Mouse (Mus musculus): Measurements from ENCODE around the gene Uqcrh. TPM values are rescaled to one million over a fixed set of nuclear protein-coding genes. Genes with fewer than 3 reads are reported as not detected.

Gene Uqcrh
- 477 and 508 TPM in 2 replicates for polyA plus RNA-seq (2015; fragmentation: Nextera tagmentation; extraction: Ambion mirVana)

DNA sequence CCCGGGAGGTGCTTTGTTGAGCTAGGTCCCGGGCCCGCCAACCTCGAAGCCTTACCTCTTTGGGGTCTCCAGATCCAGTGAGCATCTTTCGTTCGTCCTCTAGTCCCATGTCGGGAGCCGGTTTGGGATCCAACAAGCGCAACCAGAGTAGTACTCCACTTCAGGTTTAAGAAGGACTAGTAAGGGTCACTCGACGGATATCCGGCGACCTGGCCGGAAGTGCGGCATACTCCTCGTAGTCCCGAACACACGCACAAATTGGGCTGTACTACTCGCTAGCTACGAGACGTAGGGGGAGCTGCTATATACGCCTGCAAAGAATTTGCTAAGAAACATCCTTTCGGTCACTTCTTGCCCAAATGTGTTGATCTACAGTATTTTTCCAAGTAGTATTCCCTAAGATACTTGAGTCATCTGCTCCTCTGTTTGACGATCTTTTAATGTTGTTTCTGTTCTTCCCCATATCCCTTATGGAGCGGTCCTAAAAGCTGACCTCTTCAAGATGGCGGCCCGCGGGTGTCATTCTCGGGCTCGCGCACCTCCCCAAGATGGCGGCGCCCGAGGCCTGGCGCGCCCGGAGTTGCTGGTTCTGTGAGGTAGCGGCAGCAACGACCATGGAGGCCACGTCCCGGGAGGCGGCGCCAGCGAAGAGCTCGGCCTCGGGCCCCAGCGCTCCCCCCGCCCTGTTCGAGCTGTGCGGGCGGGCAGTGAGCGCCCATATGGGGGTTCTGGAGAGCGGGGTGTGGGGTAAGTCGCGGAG, at the start of gene Uqcrh, which contains the start of gene Lrrc41:
TSS of gene Uqcrh (minus strand) at position 211 of the 760 bp plus-strand sequence.
TSS of gene Lrrc41 (plus strand) at position 409 of the 760 bp plus-strand sequence.
- Histone ChIP-seq H3K4me3 (peak within 1 kb of the TSS; percentile 84), H3K9me3 (replicated peaks) (no peaks in the 10 kb centered on the region), H3K4me1 (peaks cover 35% of the 10 kb centered on the region), H3K27me3 (no peaks in the 10 kb centered on the region), H3K27ac (peak within 1 kb of the TSS; percentile 96), H3K36me3 (ENCODE audit: poor library complexity, severe bottlenecking) (peaks cover 13% of the 10 kb centered on the region), H3K9ac (peak within 1 kb of the TSS; percentile 92), H3K4me2 (peak within 1 kb of the TSS; percentile 92)
- peak; percentile 96 for ATAC-seq
- under 1% methylated on average over 55 of the region's 55 CpGs for WGBS

DNA sequence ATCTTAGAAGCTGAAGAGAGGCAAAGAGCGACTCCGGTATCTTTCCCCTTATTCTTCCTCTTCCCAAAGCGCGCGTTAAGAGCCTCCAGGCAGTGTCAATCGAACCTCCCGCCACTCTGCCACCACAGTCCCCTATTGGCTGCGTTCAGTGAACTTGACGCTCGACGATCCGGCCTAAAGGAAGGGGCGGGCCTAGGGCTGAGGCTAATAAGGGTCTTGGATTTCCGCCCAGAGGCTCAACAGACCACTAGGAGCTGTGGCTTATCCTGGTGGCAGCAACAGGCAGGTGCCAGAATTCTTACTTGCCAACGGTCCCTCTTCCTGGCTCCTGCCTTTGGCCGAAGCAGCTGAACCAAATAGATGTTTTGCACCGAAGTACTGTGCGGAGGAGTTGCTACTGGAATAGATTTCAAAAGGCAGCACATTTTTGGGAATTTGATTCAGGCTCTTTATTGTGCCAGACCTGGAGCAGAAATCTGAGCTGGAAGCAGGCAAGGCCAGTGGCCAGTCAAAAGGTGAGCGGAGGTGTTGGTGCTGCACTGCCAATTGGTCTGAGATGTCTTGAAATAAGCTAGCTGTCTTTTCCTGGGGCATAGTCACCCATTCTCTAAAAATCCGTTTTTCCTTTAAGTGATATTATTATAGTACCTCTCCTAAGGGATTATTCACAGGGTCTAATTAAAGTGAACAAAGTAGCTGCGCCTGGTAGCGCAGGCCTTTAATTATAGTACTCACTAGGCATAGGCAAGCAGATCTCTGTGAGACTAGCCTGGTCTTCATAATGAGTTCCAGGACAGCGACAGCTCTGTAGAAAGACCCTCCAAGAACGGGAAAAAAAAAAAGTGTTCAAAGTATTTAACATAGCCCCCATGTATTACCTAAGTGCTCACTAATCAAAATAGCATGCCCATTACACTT, 49.0 kb upstream of the Uqcrh start, which contains the start of the genes Rad54l and Pomgnt1:
TSS of gene Rad54l (minus strand) at position 89 of the 918 bp plus-strand sequence.
TSS of gene Pomgnt1 (plus strand) at position 239 of the 918 bp plus-strand sequence.
- Histone ChIP-seq H3K27ac (peak within 1 kb of the TSS; percentile 79), H3K4me2 (peak within 1 kb of the TSS; percentile 62), H3K9ac (peak within 1 kb of the TSS; percentile 75), H3K36me3 (ENCODE audit: poor library complexity, severe bottlenecking) (peaks cover 15% of the 10 kb centered on the region; the same call in 1 of the 2 replicates), H3K27me3 (no peaks in the 10 kb centered on the region), H3K9me3 (replicated peaks) (no peaks in the 10 kb centered on the region), H3K4me3 (peak within 1 kb of the TSS; percentile 58), H3K4me1 (peaks cover 27% of the 10 kb centered on the region)
- ATAC-seq = peak; percentile 98
- under 1% methylated on average over 23 of the region's 24 CpGs for WGBS

DNA sequence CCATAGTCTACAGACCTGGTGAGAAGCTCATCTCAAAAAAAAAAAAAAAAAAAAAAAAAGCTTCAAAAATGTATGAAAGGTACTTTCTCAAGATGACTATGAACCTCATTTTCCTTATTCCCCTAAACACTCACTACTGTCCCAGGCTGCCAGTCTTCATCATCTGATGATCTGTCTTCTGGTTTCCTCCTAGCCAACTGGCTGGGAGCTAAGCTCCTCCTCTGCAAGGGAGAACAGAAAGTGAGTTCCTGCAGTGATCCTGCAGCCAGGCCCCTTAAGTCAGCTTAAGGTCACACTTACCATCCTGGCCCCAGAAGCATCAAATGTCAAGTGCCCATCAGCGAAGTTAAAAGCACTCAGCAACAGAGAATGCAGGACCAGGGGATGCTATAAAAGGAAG, 47.9 kb upstream of the Uqcrh start:
- H3K27ac ChIP-seq = no peak overlapping the region
- H3K4me2 ChIP-seq = peak overlapping the region; percentile 62
- 0% methylated on average over 1 of the region's 1 CpGs for WGBS
- peaks cover 23% of the 10 kb centered on the region; the same call in 1 of the 2 replicates for H3K36me3 ChIP-seq (ENCODE audit: poor library complexity, severe bottlenecking)
- H3K27me3 ChIP-seq = no peaks in the 10 kb centered on the region
- peak overlapping the region; percentile 73 for H3K9ac ChIP-seq
- no peak for ATAC-seq
- H3K4me1 ChIP-seq = peaks cover 27% of the 10 kb centered on the region
- peak overlapping the region; percentile 58 for H3K4me3 ChIP-seq
- H3K9me3 ChIP-seq (replicated peaks) = no peaks in the 10 kb centered on the region

DNA sequence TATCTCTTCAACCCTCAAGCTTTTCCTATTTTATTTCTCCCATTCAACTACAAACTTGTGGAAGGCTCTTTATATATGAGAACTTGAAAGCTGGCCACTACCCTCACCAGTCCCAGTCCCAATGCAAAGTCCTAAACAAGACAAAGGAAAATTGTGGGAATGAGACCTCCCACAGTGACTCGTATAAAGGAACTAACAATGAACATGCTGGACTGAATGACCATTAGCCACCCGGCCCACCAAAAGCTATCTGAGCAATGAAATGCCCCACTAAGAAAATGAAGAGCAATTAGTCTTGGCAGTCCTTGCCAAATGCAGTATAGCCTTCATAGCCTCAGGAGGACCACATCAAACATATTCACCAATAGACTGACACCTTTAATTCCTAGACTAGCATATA, 36.6 kb upstream of the Uqcrh start:
- Histone ChIP-seq H3K27me3 (no peaks in the 10 kb centered on the region), H3K27ac (no peak overlapping the region), H3K9me3 (replicated peaks) (no peaks in the 10 kb centered on the region), H3K4me1 (no peaks in the 10 kb centered on the region), H3K36me3 (ENCODE audit: poor library complexity, severe bottlenecking) (peaks cover 55% of the 10 kb centered on the region), H3K9ac (no peak overlapping the region), H3K4me2 (no peak overlapping the region), H3K4me3 (no peak overlapping the region)
- WGBS = 46% methylated on average over 2 of the region's 2 CpGs
- no peak for ATAC-seq

DNA sequence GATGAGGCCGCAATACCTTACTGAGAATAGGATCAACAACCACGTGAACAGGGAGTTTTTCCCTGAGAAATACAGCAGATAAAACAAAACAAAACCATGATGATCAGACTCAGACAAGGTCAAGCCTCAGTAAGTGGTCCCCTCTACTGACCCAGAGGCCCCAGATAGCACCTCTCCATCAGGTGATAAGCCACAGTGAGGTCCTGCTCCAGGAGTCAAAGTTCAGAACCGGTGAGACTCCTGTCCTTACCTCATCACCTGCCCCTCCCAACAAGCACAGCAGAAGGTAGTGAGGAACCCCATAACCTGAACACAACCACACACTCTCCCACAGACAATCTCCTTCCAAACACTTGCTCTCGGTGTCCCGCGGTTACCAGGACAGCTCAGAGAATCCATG, 35.8 kb upstream of the Uqcrh start:
- 94% methylated on average over 6 of the region's 6 CpGs for WGBS
- Histone ChIP-seq H3K9ac (no peak overlapping the region), H3K9me3 (replicated peaks) (no peaks in the 10 kb centered on the region), H3K4me2 (no peak overlapping the region), H3K27me3 (no peaks in the 10 kb centered on the region), H3K36me3 (ENCODE audit: poor library complexity, severe bottlenecking) (peaks cover 53% of the 10 kb centered on the region), H3K4me1 (no peaks in the 10 kb centered on the region), H3K4me3 (no peak overlapping the region), H3K27ac (no peak overlapping the region)
- no peak for ATAC-seq

DNA sequence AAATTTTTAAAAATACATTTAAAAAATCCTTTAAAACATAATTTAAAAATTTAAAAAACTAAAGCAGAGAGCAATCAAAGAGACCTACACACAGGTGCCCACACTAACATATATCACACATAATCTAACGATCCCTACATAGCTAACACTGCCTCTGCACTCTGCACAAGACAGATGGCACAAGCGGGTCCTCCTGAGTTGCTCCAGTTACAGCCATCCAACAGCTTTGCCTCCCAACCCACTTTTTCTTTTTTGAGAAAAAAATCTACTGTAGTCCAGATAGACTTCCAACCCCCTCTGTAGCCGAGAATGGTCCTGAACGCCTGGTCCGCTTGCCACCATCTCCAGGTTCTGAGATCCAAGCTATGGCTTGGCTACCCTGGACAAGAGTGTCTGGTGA, 30.4 kb upstream of the Uqcrh start:
- no peaks in the 10 kb centered on the region for H3K27me3 ChIP-seq
- peaks cover 70% of the 10 kb centered on the region for H3K36me3 ChIP-seq (ENCODE audit: poor library complexity, severe bottlenecking)
- no peak overlapping the region for H3K4me3 ChIP-seq
- H3K4me2 ChIP-seq = no peak overlapping the region
- ATAC-seq = no peak
- no peak overlapping the region for H3K9ac ChIP-seq
- 97% methylated on average over 5 of the region's 5 CpGs for WGBS
- no peak overlapping the region for H3K27ac ChIP-seq
- no peaks in the 10 kb centered on the region for H3K9me3 ChIP-seq (replicated peaks)
- H3K4me1 ChIP-seq = no peaks in the 10 kb centered on the region

DNA sequence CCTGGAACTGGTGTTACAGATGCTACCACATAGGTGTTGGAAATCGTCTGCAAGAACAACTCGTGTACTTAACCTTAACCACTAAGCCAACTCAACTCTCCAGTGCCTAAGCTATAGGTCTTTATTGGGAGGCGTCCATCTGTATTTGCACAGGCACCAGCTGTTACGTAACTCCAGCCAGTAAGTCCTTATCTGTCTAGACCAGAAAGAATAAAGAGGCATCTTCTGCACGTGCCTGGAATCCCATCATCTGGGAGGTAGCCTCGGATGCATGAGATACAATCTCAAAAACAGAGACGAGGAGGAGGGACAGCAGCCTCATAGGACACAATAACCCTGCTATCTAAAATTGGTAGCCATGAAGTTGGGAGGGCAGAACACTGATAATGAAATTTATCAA, 26.1 kb upstream of the Uqcrh start:
- Histone ChIP-seq H3K27me3 (no peaks in the 10 kb centered on the region), H3K9me3 (replicated peaks) (no peaks in the 10 kb centered on the region), H3K4me2 (no peak overlapping the region), H3K4me1 (no peaks in the 10 kb centered on the region), H3K9ac (no peak overlapping the region), H3K36me3 (ENCODE audit: poor library complexity, severe bottlenecking) (peaks cover 92% of the 10 kb centered on the region), H3K27ac (no peak overlapping the region), H3K4me3 (no peak overlapping the region)
- WGBS = 91% methylated on average over 7 of the region's 7 CpGs
- ATAC-seq = no peak

DNA sequence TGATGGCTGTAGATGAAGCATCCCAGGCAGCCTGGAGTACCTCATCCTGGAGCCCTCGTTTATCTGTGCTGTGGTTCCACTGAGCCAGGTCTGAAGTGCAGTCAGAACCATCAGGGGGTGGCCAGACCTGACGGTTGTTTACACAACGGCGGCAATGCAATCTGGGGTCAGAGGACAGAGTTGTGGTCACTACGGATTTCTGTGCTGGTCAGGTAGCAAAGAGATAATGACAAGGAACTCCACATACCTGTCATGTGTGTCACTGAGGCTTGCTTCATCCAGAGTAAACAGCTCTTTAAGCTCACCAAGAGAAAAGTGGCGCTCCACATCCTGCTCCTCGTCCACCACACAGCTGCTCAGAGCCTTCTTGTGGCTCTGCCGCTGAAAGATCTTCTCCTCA, 22.3 kb upstream of the Uqcrh start:
- Histone ChIP-seq H3K4me1 (no peaks in the 10 kb centered on the region), H3K27ac (no peak overlapping the region), H3K9me3 (replicated peaks) (no peaks in the 10 kb centered on the region), H3K9ac (no peak overlapping the region), H3K27me3 (no peaks in the 10 kb centered on the region), H3K4me3 (no peak overlapping the region), H3K36me3 (ENCODE audit: poor library complexity, severe bottlenecking) (peaks cover 98% of the 10 kb centered on the region), H3K4me2 (no peak overlapping the region)
- ATAC-seq = no peak
- 93% methylated on average over 8 of the region's 8 CpGs for WGBS

DNA sequence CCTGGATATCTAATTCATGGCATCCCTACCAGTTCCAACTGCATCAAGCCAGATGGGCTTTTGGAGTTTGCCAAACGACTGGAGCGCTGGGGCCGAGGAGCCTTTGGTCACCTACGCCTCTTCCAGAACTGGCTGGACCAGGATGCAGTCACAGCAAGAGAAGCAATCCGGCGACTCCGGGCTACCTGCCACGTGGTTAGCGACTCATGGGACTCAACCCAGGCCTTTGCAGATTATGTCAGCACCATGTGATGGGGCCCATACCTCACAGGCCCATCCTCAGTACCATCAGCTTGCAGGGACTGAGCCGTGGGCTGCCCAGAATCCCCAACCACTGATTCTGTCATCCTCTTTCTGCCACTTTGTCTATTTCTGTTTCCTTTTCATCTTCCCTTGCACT, 21.4 kb upstream of the Uqcrh start:
- no peak overlapping the region for H3K27ac ChIP-seq
- H3K9ac ChIP-seq = no peak overlapping the region
- H3K27me3 ChIP-seq = no peaks in the 10 kb centered on the region
- 91% methylated on average over 10 of the region's 10 CpGs for WGBS
- no peaks in the 10 kb centered on the region for H3K9me3 ChIP-seq (replicated peaks)
- no peak overlapping the region for H3K4me2 ChIP-seq
- H3K36me3 ChIP-seq (ENCODE audit: poor library complexity, severe bottlenecking) = peaks cover 98% of the 10 kb centered on the region
- H3K4me1 ChIP-seq = no peaks in the 10 kb centered on the region
- H3K4me3 ChIP-seq = no peak overlapping the region
- no peak for ATAC-seq

DNA sequence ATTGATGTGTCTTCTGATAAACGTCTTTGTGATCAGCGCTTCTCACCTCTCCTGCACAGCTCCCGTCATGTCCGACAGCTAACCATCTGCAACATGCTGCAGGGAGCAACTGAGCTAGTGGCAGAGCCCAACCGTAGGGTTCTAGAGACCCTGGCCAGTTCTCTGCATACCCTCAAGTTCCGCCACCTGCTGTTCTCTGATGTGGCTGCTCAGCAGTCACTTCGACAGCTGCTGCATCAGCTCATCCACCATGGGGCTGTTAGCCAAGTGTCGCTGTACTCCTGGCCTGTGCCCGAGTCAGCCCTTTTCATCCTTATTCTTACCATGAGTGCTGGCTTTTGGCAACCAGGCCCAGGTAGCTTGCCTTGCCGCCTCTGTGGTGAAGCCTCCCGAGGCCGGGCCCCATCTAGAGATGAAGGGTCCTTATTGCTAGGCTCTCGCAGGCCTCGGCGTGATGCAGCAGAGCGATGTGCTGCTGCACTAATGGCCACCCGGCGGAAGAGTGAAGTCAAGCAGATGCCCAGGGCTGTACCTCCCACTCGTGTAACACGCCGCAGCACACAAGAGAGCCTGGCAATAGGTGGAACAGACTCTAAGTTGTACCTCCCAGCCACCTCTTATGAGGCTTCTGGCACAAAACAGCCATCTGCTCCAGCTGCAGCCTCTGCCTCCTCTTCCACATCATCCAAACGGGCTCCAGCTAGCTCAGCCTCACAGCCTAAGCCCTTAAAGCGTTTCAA, 13.8 kb upstream of the Uqcrh start:
- H3K4me2 ChIP-seq = no peak overlapping the region
- no peaks in the 10 kb centered on the region for H3K9me3 ChIP-seq (replicated peaks)
- ATAC-seq = no peak
- H3K27ac ChIP-seq = no peak overlapping the region
- H3K27me3 ChIP-seq = no peaks in the 10 kb centered on the region
- peaks cover 88% of the 10 kb centered on the region for H3K36me3 ChIP-seq (ENCODE audit: poor library complexity, severe bottlenecking)
- H3K9ac ChIP-seq = no peak overlapping the region
- H3K4me1 ChIP-seq = no peaks in the 10 kb centered on the region
- H3K4me3 ChIP-seq = no peak overlapping the region
- WGBS = 92% methylated on average over 23 of the region's 23 CpGs

DNA sequence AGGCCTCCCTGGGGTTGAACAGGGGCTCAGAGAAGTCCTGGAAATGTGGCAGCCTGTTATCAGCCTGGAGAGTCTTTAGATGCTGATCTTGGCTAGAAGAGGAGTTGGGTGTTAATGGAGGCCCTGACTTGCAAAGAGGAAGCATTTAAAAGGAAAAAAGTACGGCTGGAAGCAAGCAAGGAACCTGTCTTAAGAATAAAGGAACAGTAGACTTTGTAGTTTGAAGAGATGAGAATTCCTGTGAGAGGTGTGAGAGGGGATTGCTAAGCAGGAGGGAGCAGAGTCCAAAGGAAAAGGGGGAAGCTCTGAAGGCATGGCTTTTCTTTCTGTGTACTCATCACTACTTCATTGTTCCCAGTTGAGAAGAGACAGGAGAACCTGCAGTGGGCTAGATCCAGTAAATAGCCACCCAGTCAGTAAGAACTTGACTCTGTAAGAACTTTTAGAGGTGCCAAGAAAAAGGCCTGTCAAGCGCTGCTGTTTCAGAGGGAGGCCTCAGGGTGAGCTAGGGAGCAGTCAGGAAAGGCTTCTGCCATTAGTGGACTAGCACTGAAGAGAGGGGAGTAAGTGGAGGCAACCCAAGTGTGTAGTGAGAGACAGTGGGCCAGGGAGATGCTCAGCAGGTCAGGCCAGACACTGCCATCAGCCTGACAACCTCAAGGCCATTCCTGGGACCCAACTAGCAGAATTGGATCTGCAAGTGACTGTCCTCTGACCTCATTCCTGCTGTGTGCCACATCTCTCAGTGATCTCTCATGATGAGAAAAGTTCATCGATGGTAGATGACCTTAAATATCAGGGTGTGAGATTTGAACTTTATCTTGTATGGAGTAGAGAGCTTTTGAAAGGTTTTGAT, 2.6 kb upstream of the Uqcrh start:
- H3K27me3 ChIP-seq = no peaks in the 10 kb centered on the region
- H3K27ac ChIP-seq = no peak overlapping the region
- H3K9ac ChIP-seq = peak overlapping the region; percentile 92
- H3K4me1 ChIP-seq = peaks cover 35% of the 10 kb centered on the region
- peak overlapping the region; percentile 84 for H3K4me3 ChIP-seq
- H3K9me3 ChIP-seq (replicated peaks) = no peaks in the 10 kb centered on the region
- 65% methylated on average over 3 of the region's 3 CpGs for WGBS
- peak overlapping the region; percentile 92 for H3K4me2 ChIP-seq
- ATAC-seq = no peak
- peaks cover 26% of the 10 kb centered on the region for H3K36me3 ChIP-seq (ENCODE audit: poor library complexity, severe bottlenecking)

Measured in forebrain, embryonic 13.5 days (tissue).